Mouse (Mus musculus) left cerebral cortex, adult 6 months (tissue): ENCODE results near the gene Olfr444. TPM values are rescaled to one million over a fixed set of nuclear protein-coding genes. Genes with fewer than 3 reads are reported as not detected.

Experiments used
- long read RNA-seq, 2 experiments: library from polyadenylated mRNA; unstranded; transcript quantifications; one replicate each; pipeline ENCODE4 v2.0.0; 2019 to 2020
- polyA plus RNA-seq: library from polyadenylated mRNA; unstranded; fragments of <200 nt; fragmentation: Nextera tagmentation; gene quantifications from 2 replicates; pipeline ENCODE4 v1.2.3, GENCODE M21; 2021

Olfr444 gene
- not detected in 2 replicates for polyA plus RNA-seq
- long read RNA-seq, experiment 1, result 0 reads
- long read RNA-seq, experiment 2, result 0 reads

DNA sequence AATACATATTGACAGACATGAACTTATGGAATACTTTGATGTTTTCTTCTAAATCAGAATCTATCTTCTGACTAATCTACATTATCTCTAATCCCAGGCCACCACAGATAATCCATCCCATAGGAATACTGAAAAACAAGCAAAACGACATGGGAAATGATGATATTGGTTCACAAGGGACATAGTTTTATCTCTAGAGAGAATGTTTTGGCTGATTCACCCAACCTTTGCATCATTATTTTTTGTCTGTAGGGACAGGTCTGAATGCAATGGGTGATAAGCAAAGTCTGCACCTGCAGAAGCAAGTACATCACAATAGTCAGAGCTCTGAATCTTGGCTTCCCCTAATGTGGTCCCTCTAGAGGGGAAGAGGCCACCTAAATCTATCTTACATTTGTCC, at the start of gene Olfr444:
Olfr444 (plus strand) TSS at position 301 of the 400 bp plus-strand sequence.

DNA sequence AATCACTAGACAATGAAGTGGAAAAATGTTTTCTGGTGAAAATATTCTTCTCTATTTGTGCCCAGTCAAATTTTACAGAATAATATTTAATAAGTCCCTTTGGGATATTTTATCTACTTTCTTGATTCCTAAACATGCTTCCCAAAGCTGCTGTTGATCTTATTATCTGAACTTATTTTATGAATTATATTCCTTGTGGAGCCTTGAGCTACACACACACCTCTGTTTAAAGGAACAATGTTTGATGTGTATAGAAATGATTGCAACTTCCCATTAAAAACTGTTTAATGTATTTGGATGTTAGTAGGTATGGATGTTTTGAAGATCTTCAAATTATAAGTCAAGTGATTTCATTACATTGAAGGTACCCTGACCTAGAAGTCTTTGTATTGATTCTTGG, 40.3 kb upstream of the Olfr444 start, which contains the start of gene Olfr447:
Olfr447 (plus strand) TSS at position 301 of the 400 bp plus-strand sequence.

DNA sequence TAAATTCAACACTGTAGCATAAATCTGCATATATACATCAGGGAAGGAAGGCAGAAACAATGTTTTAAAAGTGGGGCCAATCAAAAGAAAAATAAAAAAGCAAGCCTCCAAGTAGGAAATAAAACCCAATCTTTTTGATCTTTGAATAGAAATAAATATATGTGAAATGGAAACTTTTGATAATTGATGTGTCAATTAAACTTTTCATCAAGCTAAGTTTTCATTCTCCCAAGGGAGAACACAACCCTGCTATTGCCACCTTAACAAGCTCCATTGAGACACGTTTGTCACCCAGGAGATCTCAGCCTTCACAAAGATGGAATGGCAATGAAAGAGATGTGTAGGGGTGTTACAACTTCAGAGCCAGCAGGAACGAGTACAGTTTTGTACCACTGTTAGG, 27.8 kb upstream of the Olfr444 start, which contains the start of gene Olfr446:
Olfr446 (plus strand) TSS at position 301 of the 400 bp plus-strand sequence.

Other genes starting within 250 kb of the Olfr444 start
- 76.2 and 83.4 TPM in 2 replicates for gene Tcaf1, start 239.0 kb upstream of the Olfr444 start, polyA plus RNA-seq
- not detected in 2 replicates for gene Olfr453, start 209.7 kb upstream of the Olfr444 start, polyA plus RNA-seq
- gene Olfr38, start 192.7 kb upstream of the Olfr444 start, polyA plus RNA-seq, result not detected in 2 replicates
- not detected in 2 replicates for gene Olfr452, start 164.0 kb upstream of the Olfr444 start, polyA plus RNA-seq
- not detected in 2 replicates for gene Olfr450, start 137.1 kb upstream of the Olfr444 start, polyA plus RNA-seq
- not detected in 2 replicates for gene Olfr449, start 114.7 kb upstream of the Olfr444 start, polyA plus RNA-seq
- not detected in 2 replicates for gene Olfr448, start 58.6 kb upstream of the Olfr444 start, polyA plus RNA-seq
- not detected in 2 replicates for gene Olfr447, start 40.2 kb upstream of the Olfr444 start, polyA plus RNA-seq
- gene Olfr446, start 27.7 kb upstream of the Olfr444 start, polyA plus RNA-seq, result not detected in 2 replicates
- gene Olfr441, start 157.3 kb downstream of the Olfr444 start, polyA plus RNA-seq, result not detected in 2 replicates
- gene Olfr237-ps1, start 197.5 kb downstream of the Olfr444 start, polyA plus RNA-seq, result not detected in 2 replicates
- not detected in 2 replicates for gene Olfr437, start 214.2 kb downstream of the Olfr444 start, polyA plus RNA-seq
- gene Olfr13, start 223.1 kb downstream of the Olfr444 start, polyA plus RNA-seq, result not detected in 2 replicates
- not detected in 2 replicates for gene Olfr435, start 248.1 kb downstream of the Olfr444 start, polyA plus RNA-seq